Mouse (Mus musculus) liver, embryonic 14.5 days (tissue): ENCODE results near the gene Numa1. TPM values are rescaled to one million over a fixed set of nuclear protein-coding genes. Genes with fewer than 3 reads are reported as not detected.
A peak's percentile ranks its signal among the peaks of the same experiment; 100 is the strongest.

Experiments used
- ATAC-seq: fragments of 200-750 bp; cut with Nextera tagmentation; 2 replicates; pipeline ENCODE4 v1.8.0; 2017; ENCODE audit warnings: moderate number of reproducible peaks, mild to moderate bottlenecking, moderate library complexity; ENCODE audit not compliant: insufficient read depth
- DNase-seq, 3 experiments: peaks; one replicate each; pipeline ENCODE4 v3.0.0-alpha.2; 2012 to 2013; ENCODE audit warnings: low read depth in 3 of 3, low spot score in 3 of 3
- H3K27ac ChIP-seq: fragments of 300-500 bp; sonication (generic); 2 replicates; pipeline ENCODE4 v1.5.1; 2014; ENCODE audit warnings: moderate library complexity, mild to moderate bottlenecking, control low read depth, inconsistent platforms
- H3K27me3 ChIP-seq: fragments of 300-500 bp; sonication (generic); 2 replicates; pipeline ENCODE4 v1.6.1; 2014; ENCODE audit warnings: mild to moderate bottlenecking, low read length, moderate library complexity; ENCODE audit not compliant: control insufficient read depth, insufficient read depth
- H3K36me3 ChIP-seq: fragments of 300-500 bp; sonication (generic); replicated peaks from 2 replicates; pipeline ENCODE4 v1.6.1; 2014; ENCODE audit warnings: low read depth; ENCODE audit not compliant: control insufficient read depth, insufficient read depth
- H3K4me1 ChIP-seq, 2 experiments: fragments of 200-500 bp in 1 of 2; fragments of 300-500 bp in 1 of 2; sonication (generic) in 1 of 2; replicated peaks; 2 replicates each; pipeline ENCODE4 v1.6.1; 2012 to 2014; ENCODE audit warnings: antibody characterized with exemption in 1 of 2, inconsistent platforms in 1 of 2, low read length in 1 of 2; ENCODE audit not compliant: control insufficient read depth in 2 of 2, insufficient read depth in 2 of 2
- H3K4me2 ChIP-seq: fragments of 300-500 bp; sonication (generic); 2 replicates; pipeline ENCODE4 v1.6.1; 2014; ENCODE audit warnings: low read depth, mild to moderate bottlenecking, control low read depth, moderate library complexity
- H3K4me3 ChIP-seq, 2 experiments: fragments of 200-500 bp in 1 of 2; fragments of 300-500 bp in 1 of 2; sonication (generic) in 1 of 2; 2 replicates each; pipeline ENCODE4 v1.5.1; 2012 to 2014; ENCODE audit warnings: low read depth in 2 of 2, low read length in 2 of 2, mild to moderate bottlenecking in 2 of 2, control low read depth in 1 of 2, inconsistent platforms in 1 of 2, moderate library complexity in 1 of 2; ENCODE audit not compliant: insufficient read depth in 1 of 2
- H3K9ac ChIP-seq: fragments of 300-500 bp; sonication (generic); replicated peaks from 2 replicates; pipeline ENCODE4 v1.6.1; 2014; ENCODE audit warnings: mild to moderate bottlenecking, control low read depth, moderate library complexity
- H3K9me3 ChIP-seq: fragments of 300-500 bp; sonication (generic); 2 replicates; pipeline ENCODE4 v1.6.1; 2016; ENCODE audit warnings: low read length, mixed read lengths; ENCODE audit not compliant: control insufficient read depth
- CTCF ChIP-seq: IDR thresholded peaks from 2 replicates; pipeline ENCODE4 v1.5.1; 2016; ENCODE audit warnings: antibody characterized with exemption, low read depth, control low read depth
- EP300 ChIP-seq: IDR thresholded peaks from 2 replicates; pipeline ENCODE4 v1.6.1; 2016; ENCODE audit warnings: antibody characterized with exemption, low read depth
- WGBS: fragments of 180-500 bp; shearing (Covaris S2); extraction: QIAGEN DNeasy Blood & Tissue Kit; methylation state at CpG from one replicate; pipeline ENCODE4 v1.1.7; 2014; ENCODE audit not compliant: insufficient replicate concordance; 5-methylcytosine and 5-hydroxymethylcytosine counted together
- polyA plus RNA-seq, 2 experiments: library from polyadenylated mRNA; depleted of rRNA in 1 of 2; stranded (reverse) in 1 of 2; unstranded in 1 of 2; fragments of >200 nt; fragmentation: Nextera tagmentation in 1 of 2; extraction: Ambion mirVana in 1 of 2; gene quantifications; 2 replicates each; pipeline versions ENCODE4 v1.2.1 to v1.2.3; 2012 to 2014

The Numa1 gene
- polyA plus RNA-seq (2012; rRNA removed) (27.4 and 28.6 TPM in 2 replicates), polyA plus RNA-seq (2014; fragmentation: Nextera tagmentation; extraction: Ambion mirVana) (36.2 and 41.3 TPM in 2 replicates)

DNA sequence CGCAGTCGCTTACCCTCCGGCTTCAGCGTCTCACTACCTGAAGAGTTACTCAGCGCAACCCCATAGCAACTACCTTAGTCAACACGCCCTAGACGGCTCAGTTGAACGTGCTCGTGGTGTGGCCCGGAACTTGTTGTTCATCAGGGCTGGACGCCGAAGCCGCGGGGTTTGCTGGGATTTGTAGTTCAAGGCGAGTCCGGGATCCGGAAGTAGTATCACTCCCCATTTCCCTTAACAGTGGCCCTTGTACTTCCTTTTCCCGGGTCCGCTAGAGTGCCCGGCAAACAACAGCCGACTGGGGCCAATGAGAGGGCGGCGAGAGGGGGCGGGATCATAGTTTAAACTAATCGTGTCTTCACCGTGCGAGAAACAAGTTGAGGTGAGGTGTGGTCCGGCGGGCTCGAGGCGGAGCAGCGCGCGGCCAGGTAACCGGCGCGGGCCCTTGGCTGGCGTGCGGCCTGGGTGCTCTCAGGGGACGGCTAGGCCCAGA lies at the start of gene Numa1, which contains the start of gene Lrrc51:
Numa1 (plus strand) TSS at position 361 of the 490 bp plus-strand sequence.
Lrrc51 (minus strand) TSS at position 145 of the 490 bp plus-strand sequence.
- H3K27ac ChIP-seq, result peak within 1 kb of the TSS; percentile 92
- peak within 1 kb of the TSS; percentile 86 for H3K9ac ChIP-seq
- TF ChIP-seq CTCF (no peak), EP300 (no peak)
- no peaks in the 10 kb centered on the region for H3K27me3 ChIP-seq
- WGBS, result under 1% methylated on average over 40 of the region's 40 CpGs
- peak; percentile 98 for ATAC-seq
- peak within 1 kb of the TSS; percentile 73 to 92 for H3K4me3 ChIP-seq
- H3K4me1 ChIP-seq, result peaks cover 16 to 18% of the 10 kb centered on the region in 2 experiments
- DNase-seq, result peak; percentile 98 to 99 (median 99)
- peak within 1 kb of the TSS; percentile 96 for H3K4me2 ChIP-seq
- H3K36me3 ChIP-seq, result peaks cover 2% of the 10 kb centered on the region; the same call in 1 of the 2 replicates
- H3K9me3 ChIP-seq, result no peaks in the 10 kb centered on the region

DNA sequence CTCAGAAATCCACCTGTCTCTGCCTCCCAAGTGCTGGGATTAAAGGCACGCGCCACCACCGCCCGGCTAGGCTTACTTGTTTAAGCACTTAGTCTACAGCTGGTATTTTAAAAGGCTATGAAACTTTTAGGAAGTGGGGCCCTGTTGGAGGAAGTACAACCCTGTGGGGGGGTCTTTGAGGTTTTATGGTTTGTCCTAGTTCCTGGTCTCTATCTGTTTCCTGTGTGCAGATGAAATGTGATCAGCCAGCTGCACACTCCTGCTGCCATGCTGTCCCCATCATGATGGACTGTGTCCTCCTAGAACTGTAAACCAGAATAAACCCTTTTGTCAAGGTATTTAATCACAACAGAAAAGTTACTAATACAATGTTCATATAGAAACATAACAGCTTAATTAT lies 49.8 kb upstream of the Numa1 start:
- H3K27ac ChIP-seq, result no peak overlapping the region
- H3K4me2 ChIP-seq, result no peak overlapping the region
- TF ChIP-seq CTCF (no peak), EP300 (no peak)
- H3K9ac ChIP-seq, result no peak overlapping the region
- H3K4me3 ChIP-seq, result no peak overlapping the region
- 84% methylated on average over 4 of the region's 4 CpGs for WGBS
- H3K4me1 ChIP-seq, result no peaks in the 10 kb centered on the region
- H3K36me3 ChIP-seq, result no peaks in the 10 kb centered on the region
- H3K27me3 ChIP-seq, result no peaks in the 10 kb centered on the region
- no peaks in the 10 kb centered on the region for H3K9me3 ChIP-seq
- DNase-seq (no peak), ATAC-seq (no peak)

DNA sequence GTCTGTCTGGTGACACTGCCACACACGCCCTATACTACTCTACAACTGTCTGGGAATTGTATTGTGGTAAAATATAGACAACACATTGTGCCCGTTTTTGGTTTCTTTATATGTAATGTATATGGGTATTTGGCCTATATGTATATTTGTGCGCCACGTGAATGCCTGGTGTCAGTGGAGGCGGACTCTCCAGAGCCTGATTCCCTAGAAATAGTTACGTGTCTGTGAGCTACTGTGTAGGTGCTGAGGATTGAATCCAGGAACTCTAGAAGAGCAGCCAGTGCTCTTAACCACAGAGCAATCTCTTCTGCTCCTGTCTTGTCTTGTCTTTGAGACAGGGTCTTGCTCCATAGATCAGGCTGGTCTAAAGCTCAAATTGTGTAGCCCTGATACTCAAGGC lies 47.6 kb upstream of the Numa1 start:
- no peak overlapping the region for H3K4me2 ChIP-seq
- no peak overlapping the region for H3K4me3 ChIP-seq
- ATAC-seq, result no peak
- no peaks in the 10 kb centered on the region for H3K9me3 ChIP-seq
- DNase-seq, result no peak
- TF ChIP-seq EP300, result no peak
- H3K36me3 ChIP-seq, result no peaks in the 10 kb centered on the region
- no peak overlapping the region for H3K27ac ChIP-seq
- WGBS, result 65% methylated on average over 6 of the region's 6 CpGs
- H3K27me3 ChIP-seq, result no peaks in the 10 kb centered on the region
- H3K9ac ChIP-seq, result no peak overlapping the region
- H3K4me1 ChIP-seq, result no peaks in the 10 kb centered on the region

DNA sequence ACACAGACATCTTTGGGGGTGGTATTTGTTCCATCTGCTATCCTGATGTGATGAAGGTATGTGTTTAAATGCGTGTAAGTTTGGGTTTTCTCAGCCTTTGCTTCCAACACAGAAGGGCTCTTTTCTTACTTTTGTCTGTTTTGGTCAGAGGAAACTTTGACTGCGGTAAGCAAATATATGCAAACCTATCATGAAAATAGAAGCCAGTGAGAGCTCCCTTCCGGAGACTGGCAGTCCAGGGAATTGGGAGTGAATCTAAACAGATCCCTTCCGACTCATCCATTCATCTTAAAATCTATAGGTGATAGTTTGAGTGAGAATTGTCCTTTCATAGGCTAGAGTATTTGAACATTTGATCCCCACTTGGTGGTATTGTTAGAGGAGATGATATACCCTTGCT lies 45.5 kb upstream of the Numa1 start:
- Histone ChIP-seq H3K4me3 (no peak overlapping the region), H3K9ac (no peak overlapping the region), H3K27ac (no peak overlapping the region), H3K9me3 (no peaks in the 10 kb centered on the region), H3K36me3 (no peaks in the 10 kb centered on the region), H3K4me1 (no peaks in the 10 kb centered on the region), H3K27me3 (no peaks in the 10 kb centered on the region), H3K4me2 (no peak overlapping the region)
- no peak for DNase-seq
- 56% methylated on average over 4 of the region's 4 CpGs for WGBS
- TF ChIP-seq CTCF, result no peak
- no peak for TF ChIP-seq EP300
- ATAC-seq, result no peak

DNA sequence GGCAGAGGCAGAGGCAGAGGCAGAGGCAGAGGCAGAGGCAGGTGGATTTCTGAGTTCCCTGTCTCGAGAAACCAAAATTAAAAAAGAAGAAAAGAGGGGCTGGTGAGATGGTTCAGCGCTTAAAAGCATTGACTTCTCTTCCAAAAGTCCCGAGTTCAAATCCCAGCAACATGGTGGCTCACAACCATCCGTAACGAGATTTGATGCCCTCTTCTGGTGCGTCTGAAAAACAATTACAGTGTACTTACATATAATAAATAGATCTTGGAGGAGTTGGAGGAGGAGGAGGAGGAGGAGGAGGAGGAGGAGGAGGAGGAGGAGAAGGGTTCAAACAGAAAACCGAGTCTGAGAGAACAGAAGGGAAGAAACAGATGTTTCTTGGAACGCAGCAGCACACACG lies 38.2 kb upstream of the Numa1 start:
- H3K9me3 ChIP-seq, result no peaks in the 10 kb centered on the region
- peaks cover 7 to 9% of the 10 kb centered on the region in 2 experiments for H3K4me1 ChIP-seq
- H3K4me2 ChIP-seq, result peak overlapping the region; percentile 96
- TF ChIP-seq CTCF (no peak), EP300 (no peak)
- peak overlapping the region; percentile 40 for H3K9ac ChIP-seq
- 27% methylated on average over 9 of the region's 9 CpGs for WGBS
- peak overlapping the region; percentile 70 to 86 for H3K4me3 ChIP-seq
- H3K36me3 ChIP-seq, result no peaks in the 10 kb centered on the region; the same call in 1 of the 2 replicates
- DNase-seq (no peak), ATAC-seq (no peak)
- peak overlapping the region; percentile 26 for H3K27ac ChIP-seq
- no peaks in the 10 kb centered on the region for H3K27me3 ChIP-seq
